Mouse (Mus musculus): Measurements from ENCODE around the gene Adgrb2.
A peak's percentile ranks its signal among the peaks of the same experiment; 100 is the strongest.

The Adgrb2 gene

DNA sequence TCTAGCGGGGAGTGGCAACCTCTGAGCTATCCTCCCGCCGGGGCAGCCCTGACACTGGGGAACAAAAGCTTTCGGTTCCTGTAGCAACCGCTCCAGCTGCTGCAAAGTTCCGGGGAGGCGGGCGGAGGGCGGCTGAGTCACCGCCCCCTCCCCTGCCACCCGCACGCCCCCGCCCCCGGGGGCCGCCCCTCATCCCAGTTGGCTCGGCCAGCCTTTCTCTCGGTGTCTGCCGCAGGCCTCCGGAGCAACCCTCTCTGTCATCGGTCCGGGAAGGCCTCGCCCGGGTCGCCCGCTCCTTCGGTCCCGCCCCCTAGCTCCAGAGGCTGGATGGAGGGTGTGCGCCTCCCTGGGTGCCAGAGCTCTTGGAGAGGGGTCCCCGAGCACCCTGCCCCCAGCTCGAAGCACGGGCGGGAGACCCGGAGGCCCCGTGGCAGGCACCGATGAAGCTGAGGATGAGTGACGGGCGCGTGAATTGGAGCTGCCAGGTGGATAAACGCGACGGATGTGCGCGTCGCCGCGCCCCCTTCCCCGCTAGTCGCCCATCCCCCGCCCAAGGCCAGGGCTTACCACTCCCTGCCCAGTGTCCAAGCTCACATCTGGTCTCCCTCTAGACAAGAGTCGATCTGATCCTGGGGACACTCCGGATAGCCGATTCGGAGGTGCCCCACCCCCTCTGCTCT, 3.3 kb downstream of the Adgrb2 start:
- peak; percentile 69 for DNase-seq (ENCODE audit: low read depth, low spot score)

DNA sequence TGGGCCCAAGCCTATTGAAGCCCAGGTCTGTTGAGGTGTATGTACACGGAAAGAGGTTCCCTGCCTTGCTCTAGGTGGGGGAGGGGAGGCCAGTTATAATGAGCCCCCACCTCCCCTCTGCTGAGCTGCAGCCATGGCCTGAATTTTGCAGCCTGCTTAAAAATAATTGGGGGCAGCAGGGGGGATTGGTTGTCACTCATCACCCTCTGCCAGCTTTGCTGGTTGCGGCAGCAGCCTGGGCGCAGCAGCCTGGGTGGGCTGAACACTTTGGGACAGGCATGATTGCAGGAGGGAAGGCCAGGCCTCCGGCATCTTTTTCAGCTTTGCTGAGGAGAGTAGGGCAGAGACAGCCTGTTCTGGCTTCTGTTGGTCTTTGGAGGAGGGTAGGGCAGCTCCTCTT, 5.3 kb downstream of the Adgrb2 start:
- DNase-seq (ENCODE audit: low read depth, low spot score): no peak

DNA sequence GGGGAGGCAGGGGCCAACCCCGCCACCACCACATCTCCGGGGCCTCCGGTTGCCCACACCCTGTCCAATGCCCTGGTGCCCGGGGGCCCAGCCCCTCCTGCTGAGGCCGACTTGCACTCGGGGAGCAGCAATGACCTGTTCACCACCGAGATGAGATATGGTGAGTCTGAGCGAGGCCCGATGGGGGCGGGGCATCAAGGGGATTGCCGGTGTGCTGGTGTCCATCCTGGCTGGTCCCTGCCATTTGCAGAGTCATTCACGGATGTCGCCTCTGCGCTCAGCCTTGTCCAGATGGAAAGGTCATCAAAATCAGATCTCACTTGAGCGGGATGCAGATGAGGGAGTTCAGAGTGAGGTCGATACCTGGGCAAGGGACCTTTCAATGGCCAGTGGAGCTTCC, 8.1 kb downstream of the Adgrb2 start:
- DNase-seq (ENCODE audit: low read depth, low spot score): no peak

DNA sequence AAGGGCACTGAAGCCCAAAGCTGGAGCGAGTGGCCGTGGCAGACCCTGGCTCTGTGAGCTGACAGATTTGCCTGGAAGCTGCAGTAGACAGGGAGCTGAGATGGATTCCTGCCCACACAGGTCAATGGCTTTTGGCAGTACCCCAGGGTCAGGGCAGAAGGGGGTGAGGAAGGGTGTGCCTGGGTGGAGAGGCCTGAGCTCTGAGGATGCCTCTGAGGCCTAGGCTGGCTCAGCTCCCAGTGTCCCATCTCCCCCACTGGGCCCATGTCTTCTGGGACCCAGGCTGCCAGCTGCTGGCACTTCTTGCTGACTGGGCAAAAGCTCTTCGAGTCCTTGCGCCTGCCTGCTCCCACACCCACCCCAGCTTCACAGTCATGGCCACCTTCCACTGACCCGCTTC, 8.5 kb downstream of the Adgrb2 start:
- DNase-seq (ENCODE audit: low read depth, low spot score): no peak

DNA sequence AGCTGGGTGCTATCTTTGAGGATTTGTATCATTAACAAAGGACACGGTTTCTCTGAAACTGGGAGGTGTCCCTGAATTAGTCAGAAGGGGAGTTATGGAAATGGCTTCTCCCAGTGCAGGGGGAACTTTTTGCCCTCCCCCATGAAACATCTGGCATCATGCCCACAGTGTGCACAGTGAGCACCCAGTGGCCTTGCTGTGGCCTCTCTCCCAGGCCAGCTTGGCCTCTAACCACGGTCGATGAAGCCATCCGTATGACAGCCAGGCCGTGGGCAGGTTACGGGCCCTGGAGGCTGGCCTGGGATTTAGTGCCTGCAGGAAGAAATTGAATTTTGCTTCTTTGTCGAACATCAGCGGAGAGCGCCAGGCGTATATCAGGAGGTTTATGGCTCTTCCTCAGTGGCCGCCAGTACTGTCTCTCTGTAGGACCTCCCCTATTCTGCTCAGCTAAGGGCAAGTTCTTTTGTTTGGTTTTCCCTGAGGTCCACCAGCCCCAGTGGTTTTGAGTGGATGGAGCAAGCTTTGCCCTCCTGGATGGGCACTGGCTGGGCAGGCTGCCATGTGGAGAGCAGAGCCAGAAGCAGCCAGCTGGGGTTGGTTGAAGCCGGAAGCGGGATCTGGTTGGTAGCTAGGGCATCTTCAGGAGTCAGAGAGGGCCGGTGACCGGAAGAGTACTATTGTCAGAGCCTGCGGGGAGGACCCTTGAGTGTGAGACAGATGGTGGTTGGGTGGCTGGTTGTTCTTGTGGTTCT, 9.4 kb downstream of the Adgrb2 start:
- no peak for DNase-seq (ENCODE audit: low read depth, low spot score)

DNA sequence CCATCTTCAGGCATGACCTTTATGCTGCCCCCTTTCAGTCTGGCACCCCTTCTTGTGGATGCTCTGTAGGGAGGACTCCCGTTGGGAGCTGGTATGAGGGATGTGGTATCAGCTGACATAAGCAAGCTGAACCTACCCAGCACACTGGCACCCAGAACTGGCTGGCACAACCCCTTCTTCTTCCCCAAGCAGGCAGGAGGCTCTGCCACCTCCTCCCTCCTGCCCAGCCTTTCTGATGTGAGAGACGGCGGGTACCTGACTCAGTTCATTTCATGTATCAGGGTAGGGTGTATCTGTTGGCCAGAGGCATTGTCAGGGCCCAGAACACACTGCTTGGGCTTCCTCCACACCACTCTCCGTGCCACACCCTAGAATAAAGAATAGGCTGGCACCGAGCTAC, 10.1 kb downstream of the Adgrb2 start:
- DNase-seq (ENCODE audit: low read depth, low spot score): no peak

DNA sequence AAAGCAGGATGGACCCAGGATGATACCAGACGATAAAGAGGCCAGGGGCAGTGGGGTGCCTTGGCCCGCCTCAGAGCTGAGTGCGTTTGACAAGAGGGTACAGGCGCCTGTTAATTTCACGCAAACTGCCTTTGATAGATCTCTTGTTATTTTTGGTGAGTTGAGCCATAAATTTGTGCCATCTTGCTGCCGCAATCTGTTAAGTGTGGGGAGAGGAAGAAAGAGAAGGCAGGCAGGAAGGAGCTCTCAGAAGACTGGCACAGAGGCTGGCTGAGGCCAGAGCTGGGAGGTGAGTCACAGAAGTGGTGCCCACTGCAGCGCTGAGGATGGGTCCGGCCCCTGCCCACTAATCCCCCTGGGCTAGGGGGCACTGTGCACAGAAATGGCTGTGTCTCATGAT, 10.6 kb downstream of the Adgrb2 start:
- DNase-seq (ENCODE audit: low read depth, low spot score): no peak

DNA sequence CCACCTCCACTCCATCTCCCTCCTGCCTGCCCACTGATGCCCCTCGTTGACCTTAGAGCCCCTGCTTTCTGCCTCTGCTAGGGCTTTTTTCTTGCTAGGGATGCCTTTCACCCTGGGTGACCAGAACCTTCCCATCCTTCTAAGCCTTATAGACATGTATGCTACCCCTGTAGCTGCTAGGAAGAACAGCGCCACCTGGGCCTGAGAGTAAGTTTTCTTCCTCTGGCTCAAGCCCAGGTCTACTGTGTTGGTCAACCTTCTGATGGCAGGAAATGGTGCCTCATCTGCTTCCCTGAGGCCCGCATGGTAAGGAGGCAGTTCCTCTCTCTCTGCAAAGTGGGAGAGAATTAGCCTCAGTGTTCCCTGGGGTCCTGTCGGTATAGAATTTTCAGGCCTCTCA, 11.3 kb downstream of the Adgrb2 start:
- peak; percentile 25 for DNase-seq (ENCODE audit: low read depth, low spot score)

DNA sequence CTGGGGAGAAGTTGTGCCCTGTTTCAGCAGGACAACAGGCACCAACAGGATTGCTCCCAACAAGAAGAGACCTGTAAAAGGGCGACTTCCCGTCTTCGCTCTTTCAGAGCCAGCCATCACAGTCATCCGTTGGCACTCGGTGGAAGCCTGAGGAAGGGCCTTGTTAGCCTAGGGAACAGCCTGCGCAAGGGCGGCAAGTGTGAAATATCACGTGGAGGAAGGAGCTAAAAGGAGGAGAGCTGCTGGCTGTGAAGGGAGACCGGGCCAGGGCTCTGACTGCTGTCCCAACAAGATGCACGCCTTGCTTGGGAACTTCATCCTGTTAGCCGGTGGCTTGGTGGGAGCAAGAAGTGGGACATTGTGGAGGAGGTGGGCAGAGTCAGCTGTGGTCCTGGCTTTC, 13.5 kb downstream of the Adgrb2 start:
- no peak for DNase-seq (ENCODE audit: low read depth, low spot score)

DNA sequence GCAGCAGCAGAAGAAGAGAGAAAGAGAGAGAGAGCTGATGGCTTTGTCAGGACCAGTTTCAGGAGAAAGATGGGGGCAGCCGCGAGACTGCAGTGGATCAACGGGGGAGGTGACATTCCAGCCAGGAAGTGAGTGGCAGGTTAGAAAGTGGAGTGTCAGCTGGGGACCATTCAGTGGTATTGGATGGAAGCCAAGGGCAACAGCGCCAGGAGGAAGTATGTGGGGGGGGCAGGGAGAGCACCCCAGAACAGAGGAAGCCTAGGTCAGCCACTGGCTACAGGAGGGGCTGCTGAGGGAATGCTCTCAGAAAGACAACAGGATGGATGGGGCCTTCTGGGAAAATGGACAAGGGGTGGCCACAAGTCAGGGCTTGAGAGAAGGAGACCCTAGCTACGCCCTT, 17.0 kb downstream of the Adgrb2 start:
- DNase-seq (ENCODE audit: low read depth, low spot score): no peak

DNA sequence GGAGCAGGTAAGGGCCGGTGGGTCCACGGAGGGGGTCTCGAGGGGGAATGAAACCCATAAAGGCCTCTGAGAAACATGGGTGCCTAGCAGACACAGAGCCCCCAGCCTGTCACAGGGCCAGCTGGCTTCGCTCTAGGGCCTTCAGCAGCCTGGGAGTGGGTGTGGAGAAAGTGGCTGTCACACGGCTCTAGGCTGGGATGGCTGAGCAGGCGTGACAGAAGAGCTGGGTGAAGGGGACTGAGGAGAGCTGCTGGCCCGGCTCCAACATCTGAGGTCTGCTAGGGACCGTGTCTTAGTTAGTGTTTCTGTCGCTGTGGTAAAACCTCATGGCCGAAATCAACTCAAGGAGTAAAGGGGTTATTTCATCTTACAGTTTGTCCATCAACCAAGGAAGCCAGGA, 17.5 kb downstream of the Adgrb2 start:
- no peak for DNase-seq (ENCODE audit: low read depth, low spot score)

DNA sequence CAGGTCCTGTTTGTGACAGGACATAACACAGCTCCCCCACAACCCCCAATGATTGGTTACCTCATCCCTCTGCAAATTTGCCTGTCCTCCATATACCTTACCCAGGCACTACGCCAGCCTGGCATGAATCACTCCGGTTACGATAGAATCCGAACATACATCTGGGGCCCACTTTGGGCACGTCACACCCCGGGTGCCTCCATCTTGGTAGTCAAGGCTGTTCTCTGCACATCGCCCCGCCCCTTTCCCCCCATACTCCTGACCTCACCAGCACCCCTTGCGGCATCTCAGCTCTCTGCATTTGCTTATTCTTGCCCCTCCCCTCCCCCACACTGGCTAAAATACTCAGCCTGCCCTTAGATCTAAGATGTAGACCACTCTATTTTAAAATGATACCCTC, 20.9 kb downstream of the Adgrb2 start:
- peak; percentile 61 for DNase-seq (ENCODE audit: low read depth, low spot score)

DNA sequence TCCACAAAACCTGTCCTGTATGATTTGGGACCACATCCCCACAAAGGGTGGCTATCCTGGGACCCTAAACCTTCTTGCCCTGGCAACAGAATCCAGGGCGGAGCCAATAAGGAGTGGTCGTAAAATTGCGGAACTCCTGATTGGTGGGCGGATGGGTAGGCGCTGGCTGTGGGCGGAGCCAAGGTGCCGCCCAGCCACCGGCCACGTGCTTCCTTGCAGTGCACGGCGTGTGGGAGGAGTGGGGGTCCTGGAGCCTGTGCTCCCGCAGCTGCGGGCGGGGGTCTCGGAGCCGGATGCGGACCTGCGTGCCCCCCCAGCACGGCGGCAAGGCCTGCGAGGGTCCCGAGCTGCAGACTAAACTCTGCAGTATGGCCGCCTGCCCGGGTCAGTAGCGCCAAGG, 21.9 kb downstream of the Adgrb2 start:
- DNase-seq (ENCODE audit: low read depth, low spot score): no peak

DNA sequence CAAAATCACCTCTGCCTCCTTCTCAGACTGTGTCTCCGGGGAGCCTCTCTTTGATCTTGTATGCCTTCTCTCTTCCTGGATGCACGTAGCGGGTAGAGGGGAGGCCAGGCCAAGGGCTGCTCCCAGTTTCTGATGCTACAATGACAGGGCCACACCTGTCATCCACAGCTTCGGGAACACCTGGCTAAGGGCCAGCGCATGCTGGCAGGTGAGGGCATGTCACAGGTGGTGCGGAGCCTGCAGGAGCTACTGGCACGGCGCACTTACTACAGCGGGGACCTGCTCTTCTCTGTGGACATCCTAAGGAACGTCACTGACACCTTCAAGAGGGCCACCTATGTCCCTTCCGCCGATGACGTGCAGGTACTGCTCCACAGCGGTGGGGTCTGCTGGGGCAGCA, 24.4 kb downstream of the Adgrb2 start:
- no peak for DNase-seq (ENCODE audit: low read depth, low spot score)

DNA sequence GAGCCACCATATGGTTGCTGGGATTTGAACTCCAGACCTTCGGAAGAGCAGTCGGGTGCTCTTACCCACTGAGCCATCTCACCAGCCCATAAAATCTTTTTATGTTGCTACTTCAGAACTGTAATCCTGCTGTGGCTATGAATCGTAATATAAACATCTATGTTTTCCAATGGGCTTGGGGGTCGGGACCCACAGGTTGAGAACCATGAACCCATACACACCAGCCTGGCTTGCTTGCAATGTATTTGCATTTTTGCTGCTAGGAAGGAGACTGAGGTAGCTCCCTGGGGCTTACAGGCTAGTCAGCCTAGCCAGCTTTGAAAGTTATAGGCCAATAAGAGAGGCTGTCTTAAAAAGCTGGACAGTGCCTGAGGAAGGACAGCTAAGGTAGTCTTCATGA, 26.1 kb downstream of the Adgrb2 start:
- DNase-seq (ENCODE audit: low read depth, low spot score): no peak

DNA sequence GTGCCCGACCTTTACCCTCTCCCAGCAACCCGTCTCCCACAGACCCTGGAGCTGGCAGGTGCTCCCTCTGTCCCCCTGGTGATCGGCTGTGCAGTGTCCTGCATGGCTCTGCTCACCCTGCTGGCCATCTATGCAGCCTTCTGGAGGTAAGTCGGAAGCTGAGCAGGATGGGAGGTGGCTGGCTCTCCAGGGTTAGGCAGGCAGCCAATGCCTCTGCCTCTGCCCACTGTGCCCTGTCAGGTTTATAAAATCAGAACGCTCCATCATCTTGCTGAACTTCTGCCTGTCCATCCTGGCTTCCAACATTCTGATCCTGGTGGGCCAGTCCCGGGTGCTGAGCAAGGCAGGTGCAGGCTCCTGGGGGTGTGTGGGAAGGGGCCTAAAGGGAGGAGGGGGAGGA, 27.6 kb downstream of the Adgrb2 start:
- DNase-seq (ENCODE audit: low read depth, low spot score): no peak

DNA sequence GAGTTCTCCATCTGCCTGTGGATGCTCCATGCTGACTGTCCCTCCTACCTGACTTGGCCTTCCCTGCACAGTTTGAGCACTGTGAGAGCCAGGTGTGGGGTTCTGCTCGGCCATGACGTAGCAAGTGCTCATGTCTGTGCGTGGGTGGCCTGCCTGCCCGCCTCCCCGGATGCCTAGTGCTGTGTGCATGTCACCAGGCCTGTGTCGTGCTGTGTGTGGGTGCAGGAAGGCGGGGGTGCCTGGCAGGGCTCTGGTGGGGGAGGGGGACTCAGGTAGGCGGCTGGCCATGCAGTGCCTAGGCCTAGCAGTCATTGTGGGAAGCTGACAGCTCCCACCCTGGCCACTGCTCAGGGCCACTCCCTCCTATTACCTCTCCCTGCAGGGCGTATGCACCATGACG, 28.4 kb downstream of the Adgrb2 start:
- no peak for DNase-seq (ENCODE audit: low read depth, low spot score)

DNA sequence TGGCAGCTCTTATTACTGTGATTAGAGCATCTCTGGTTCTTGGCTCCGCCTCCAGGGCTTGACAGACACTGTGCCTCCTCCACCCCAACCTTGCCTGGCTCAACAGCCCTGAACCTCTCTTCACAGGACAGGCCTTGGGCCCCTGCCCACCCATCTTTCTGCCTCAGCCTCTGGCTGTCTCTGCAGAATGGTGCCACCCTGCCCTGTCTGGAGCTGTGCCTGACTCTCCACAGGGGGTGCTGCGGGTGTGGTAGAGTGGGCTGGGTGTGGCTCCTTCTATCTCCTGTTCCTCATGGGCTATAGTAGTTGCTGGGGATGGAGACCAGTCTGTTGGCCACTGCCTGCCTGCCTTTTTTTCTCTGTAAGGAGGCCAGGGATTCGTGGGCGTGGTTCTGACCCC, 31.3 kb downstream of the Adgrb2 start:
- DNase-seq (ENCODE audit: low read depth, low spot score): no peak

DNA sequence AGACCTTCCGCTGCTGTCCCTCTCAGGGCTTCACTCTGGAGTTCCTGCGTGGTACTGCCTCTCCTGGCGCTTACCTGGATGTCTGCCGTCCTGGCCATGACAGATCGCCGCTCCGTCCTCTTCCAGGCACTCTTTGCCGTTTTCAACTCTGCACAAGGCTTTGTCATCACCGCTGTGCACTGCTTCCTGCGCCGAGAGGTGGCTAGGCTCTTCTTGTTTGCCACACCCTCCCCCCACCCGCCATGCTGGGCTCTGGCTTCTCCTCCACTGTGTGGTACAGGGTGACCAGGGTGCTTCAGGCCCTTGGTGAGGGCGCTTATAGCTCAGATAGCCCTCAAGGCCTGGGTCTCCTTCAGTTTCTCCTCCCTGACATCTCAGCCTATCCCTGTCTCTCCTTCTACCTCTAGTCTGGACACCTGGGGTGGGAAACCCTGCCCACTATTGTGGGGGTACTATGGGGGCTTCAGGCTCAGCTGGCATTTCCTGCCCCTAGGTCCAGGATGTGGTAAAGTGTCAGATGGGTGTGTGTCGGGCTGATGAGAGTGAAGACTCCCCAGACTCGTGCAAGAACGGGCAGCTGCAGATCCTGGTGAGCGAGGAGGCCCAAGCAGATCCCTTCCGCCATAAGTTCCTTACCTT, 32.5 kb downstream of the Adgrb2 start:
- DNase-seq (ENCODE audit: low read depth, low spot score): no peak

DNA sequence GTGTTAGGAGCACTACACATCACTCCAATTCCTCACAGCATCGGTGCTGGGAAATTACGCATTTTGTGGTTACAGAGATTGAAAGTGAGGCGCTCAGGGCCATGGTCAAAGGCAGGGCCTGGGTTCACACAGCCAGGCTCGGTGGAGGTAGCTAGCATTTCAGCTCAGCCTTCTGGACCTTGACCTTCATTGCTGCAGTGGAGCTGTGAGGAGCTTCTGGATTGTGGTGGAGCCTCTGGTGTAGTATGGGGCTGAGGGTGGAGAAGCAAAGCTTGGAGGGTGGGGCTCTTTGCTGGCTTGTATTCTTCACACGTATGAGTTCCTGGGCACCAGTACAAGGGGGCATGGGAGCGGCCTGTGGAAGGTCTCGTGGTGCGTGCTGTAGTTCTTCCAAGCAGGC, 38.3 kb downstream of the Adgrb2 start:
- DNase-seq (ENCODE audit: low read depth, low spot score): no peak

DNA sequence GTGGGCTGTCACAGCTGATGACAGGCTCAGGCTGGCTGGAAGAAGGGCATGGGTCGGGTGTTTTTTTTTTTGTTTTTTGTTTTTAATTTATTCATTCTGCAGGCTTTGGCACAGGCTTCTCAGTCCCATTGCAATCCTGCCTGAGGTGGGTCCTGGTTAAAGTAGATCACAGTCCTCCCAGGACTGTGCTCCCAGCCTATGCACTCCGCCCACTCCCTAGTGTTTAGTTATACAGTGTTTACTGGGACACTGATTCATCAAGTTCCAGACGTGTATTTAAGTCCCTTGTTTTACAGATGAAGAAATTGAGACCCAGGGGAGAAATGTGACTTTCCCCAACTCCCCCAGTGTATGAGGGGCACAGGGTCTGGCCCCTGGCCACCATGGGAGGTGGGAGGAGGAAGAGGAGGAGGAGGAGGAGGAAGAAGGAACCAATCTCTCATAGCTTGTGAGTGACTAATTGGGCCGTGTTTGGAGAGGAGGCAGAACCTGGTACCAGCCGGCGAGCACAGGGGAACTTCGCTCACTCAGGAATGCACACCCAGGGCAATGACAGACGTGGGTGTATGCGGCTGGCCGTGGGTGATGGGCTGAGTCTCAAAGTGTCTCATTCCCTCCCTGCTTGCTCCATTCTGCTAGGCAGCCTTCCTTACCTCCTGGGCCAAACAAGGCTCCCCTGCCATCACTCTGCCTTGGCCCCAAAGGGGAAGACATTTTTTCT, 39.0 kb downstream of the Adgrb2 start:
- no peak for DNase-seq (ENCODE audit: low read depth, low spot score)

DNA sequence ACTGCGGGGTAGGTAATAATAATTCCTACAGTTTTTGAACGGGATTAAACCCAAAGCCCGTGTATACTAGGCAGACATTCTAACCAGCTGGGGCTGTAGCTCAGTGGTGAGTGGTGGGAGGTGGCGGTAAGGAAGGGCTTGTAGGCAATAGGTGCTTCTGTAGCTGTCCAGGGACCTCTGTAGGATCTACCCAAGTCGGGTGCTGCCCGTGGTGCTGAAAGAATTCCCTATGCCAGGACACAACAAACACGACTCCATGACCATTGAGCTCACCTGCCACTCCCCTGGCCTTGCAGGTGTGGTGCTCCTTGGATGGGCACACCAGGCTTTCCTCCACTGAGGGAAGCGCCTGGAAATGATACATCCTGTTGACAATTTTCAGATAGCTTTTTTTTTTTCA, 40.9 kb downstream of the Adgrb2 start:
- DNase-seq (ENCODE audit: low read depth, low spot score): no peak

All from A20 (cell line).